Mouse (Mus musculus) forebrain, embryonic 15.5 days (tissue): ENCODE measurements around the gene Irf6. TPM values are rescaled to one million over a fixed set of nuclear protein-coding genes. Genes with fewer than 3 reads are reported as not detected.

Experiments
- ATAC-seq: fragments of 200-750 bp; cut with Nextera tagmentation; replicated peaks from 2 replicates; pipeline ENCODE4 v1.8.0; 2017; ENCODE audit warnings: mild to moderate bottlenecking, moderate TSS enrichment, moderate library complexity
- H3K27ac ChIP-seq: fragments of 300-500 bp; sonication (generic); replicated peaks from 2 replicates; pipeline ENCODE4 v1.5.1; 2015; ENCODE audit warnings: mild to moderate bottlenecking, inconsistent platforms
- H3K27me3 ChIP-seq: fragments of 300-500 bp; sonication (generic); 2 replicates; pipeline ENCODE4 v1.6.1; 2015; ENCODE audit warnings: inconsistent platforms
- H3K36me3 ChIP-seq: fragments of 300-500 bp; sonication (generic); 2 replicates; pipeline ENCODE4 v1.6.1; 2015; ENCODE audit warnings: mild to moderate bottlenecking, inconsistent platforms
- H3K4me1 ChIP-seq: fragments of 300-500 bp; sonication (generic); 2 replicates; pipeline ENCODE4 v1.6.1; 2015; ENCODE audit warnings: inconsistent platforms
- H3K4me2 ChIP-seq: fragments of 300-500 bp; sonication (generic); replicated peaks from 2 replicates; pipeline ENCODE4 v1.6.1; 2015; ENCODE audit warnings: mild to moderate bottlenecking, inconsistent platforms
- H3K4me3 ChIP-seq: fragments of 300-500 bp; sonication (generic); 2 replicates; pipeline ENCODE4 v1.5.1; 2015; ENCODE audit warnings: mild to moderate bottlenecking, inconsistent platforms
- H3K9ac ChIP-seq: fragments of 300-500 bp; sonication (generic); replicated peaks from 2 replicates; pipeline ENCODE4 v1.6.1; 2015; ENCODE audit warnings: mild to moderate bottlenecking, inconsistent platforms
- H3K9me3 ChIP-seq: fragments of 300-500 bp; sonication (generic); 2 replicates; pipeline ENCODE4 v1.6.1; 2016; ENCODE audit warnings: inconsistent platforms
- WGBS: fragments of 180-500 bp; shearing (Covaris S2); methylation state at CpG from one replicate; pipeline ENCODE4 v1.1.7; 2015; ENCODE audit warnings: mixed read lengths; 5-methylcytosine and 5-hydroxymethylcytosine counted together
- polyA plus RNA-seq: library from polyadenylated mRNA; unstranded; fragments of >200 nt; fragmentation: Nextera tagmentation; extraction: Ambion mirVana; gene quantifications from 2 replicates; pipeline ENCODE4 v1.2.1, GENCODE M21; 2015

Irf6 gene
- polyA plus RNA-seq, 1 experiment from 2014 or later: 0.52 TPM

- H3K27ac ChIP-seq: no peak overlapping the region
- no peaks in the 10 kb centered on the region for H3K36me3 ChIP-seq
- ATAC-seq: no peak
- no peak overlapping the region for H3K4me2 ChIP-seq
- no peak overlapping the region for H3K9ac ChIP-seq
- no peaks in the 10 kb centered on the region for H3K27me3 ChIP-seq
- H3K4me1 ChIP-seq: peaks cover 10% of the 10 kb centered on the region
- H3K9me3 ChIP-seq: no peaks in the 10 kb centered on the region
- WGBS: 80% methylated on average over 1 of the region's 1 CpGs
- H3K4me3 ChIP-seq: no peak overlapping the region
Measured at GRCm38 (mm10) chr1:193133726-193134125, 19.2 kb upstream of the Irf6 start.

GRCm38 (mm10) chr1:193138087-193138486, 14.8 kb upstream of the Irf6 start:
- Histone ChIP-seq H3K4me1 (no peaks in the 10 kb centered on the region), H3K27me3 (no peaks in the 10 kb centered on the region), H3K9ac (no peak overlapping the region), H3K27ac (no peak overlapping the region), H3K9me3 (no peaks in the 10 kb centered on the region), H3K36me3 (no peaks in the 10 kb centered on the region), H3K4me2 (no peak overlapping the region), H3K4me3 (no peak overlapping the region)
- WGBS: 48% methylated on average over 7 of the region's 7 CpGs
- no peak for ATAC-seq

GRCm38 (mm10) chr1:193138669-193139068, 14.2 kb upstream of the Irf6 start:
- Histone ChIP-seq H3K9ac (no peak overlapping the region), H3K27me3 (no peaks in the 10 kb centered on the region), H3K4me3 (no peak overlapping the region), H3K9me3 (no peaks in the 10 kb centered on the region), H3K4me1 (no peaks in the 10 kb centered on the region), H3K36me3 (no peaks in the 10 kb centered on the region), H3K4me2 (no peak overlapping the region), H3K27ac (no peak overlapping the region)
- no peak for ATAC-seq
- 57% methylated on average over 3 of the region's 3 CpGs for WGBS

- ATAC-seq: no peak
- Histone ChIP-seq H3K27ac (no peak overlapping the region), H3K4me1 (no peaks in the 10 kb centered on the region), H3K4me3 (no peak overlapping the region), H3K9me3 (no peaks in the 10 kb centered on the region), H3K4me2 (no peak overlapping the region), H3K9ac (no peak overlapping the region), H3K27me3 (no peaks in the 10 kb centered on the region), H3K36me3 (no peaks in the 10 kb centered on the region)
- WGBS: 88% methylated on average over 7 of the region's 7 CpGs
Measured at GRCm38 (mm10) chr1:193141118-193141517, 11.8 kb upstream of the Irf6 start.

- H3K9ac ChIP-seq: no peak overlapping the region
- 86% methylated on average over 8 of the region's 8 CpGs for WGBS
- ATAC-seq: no peak
- H3K4me2 ChIP-seq: no peak overlapping the region
- no peak overlapping the region for H3K27ac ChIP-seq
- no peaks in the 10 kb centered on the region for H3K4me1 ChIP-seq
- H3K9me3 ChIP-seq: no peaks in the 10 kb centered on the region
- H3K27me3 ChIP-seq: no peaks in the 10 kb centered on the region
- H3K36me3 ChIP-seq: no peaks in the 10 kb centered on the region
- H3K4me3 ChIP-seq: no peak overlapping the region
Measured at GRCm38 (mm10) chr1:193142517-193143062, 10.3 kb upstream of the Irf6 start.

GRCm38 (mm10) chr1:193144516-193144915, 8.4 kb upstream of the Irf6 start:
- Histone ChIP-seq H3K4me3 (no peak overlapping the region), H3K9me3 (no peaks in the 10 kb centered on the region), H3K9ac (no peak overlapping the region), H3K27ac (no peak overlapping the region), H3K4me1 (no peaks in the 10 kb centered on the region), H3K4me2 (no peak overlapping the region), H3K27me3 (no peaks in the 10 kb centered on the region), H3K36me3 (no peaks in the 10 kb centered on the region)
- 93% methylated on average over 6 of the region's 6 CpGs for WGBS
- no peak for ATAC-seq

GRCm38 (mm10) chr1:193145101-193145500, 7.8 kb upstream of the Irf6 start:
- H3K4me2 ChIP-seq: no peak overlapping the region
- H3K36me3 ChIP-seq: no peaks in the 10 kb centered on the region
- no peak overlapping the region for H3K4me3 ChIP-seq
- no peaks in the 10 kb centered on the region for H3K27me3 ChIP-seq
- H3K9ac ChIP-seq: no peak overlapping the region
- WGBS: 78% methylated on average over 4 of the region's 4 CpGs
- no peaks in the 10 kb centered on the region for H3K4me1 ChIP-seq
- ATAC-seq: no peak
- no peak overlapping the region for H3K27ac ChIP-seq
- no peaks in the 10 kb centered on the region for H3K9me3 ChIP-seq

GRCm38 (mm10) chr1:193146416-193146815, 6.5 kb upstream of the Irf6 start:
- Histone ChIP-seq H3K4me2 (no peak overlapping the region), H3K4me1 (peaks cover 5% of the 10 kb centered on the region; the same call in 1 of the 2 replicates), H3K9me3 (no peaks in the 10 kb centered on the region), H3K27ac (no peak overlapping the region), H3K4me3 (no peak overlapping the region), H3K27me3 (no peaks in the 10 kb centered on the region), H3K9ac (no peak overlapping the region), H3K36me3 (no peaks in the 10 kb centered on the region)
- ATAC-seq: no peak
- 75% methylated on average over 1 of the region's 1 CpGs for WGBS

GRCm38 (mm10) chr1:193149231-193149630, 3.7 kb upstream of the Irf6 start:
- Histone ChIP-seq H3K4me2 (no peak overlapping the region), H3K36me3 (no peaks in the 10 kb centered on the region), H3K9ac (no peak overlapping the region), H3K27ac (no peak overlapping the region), H3K9me3 (no peaks in the 10 kb centered on the region), H3K4me1 (peaks cover 13% of the 10 kb centered on the region; the same call in 1 of the 2 replicates), H3K4me3 (no peak overlapping the region), H3K27me3 (peaks cover 20% of the 10 kb centered on the region)
- WGBS: 72% methylated on average over 3 of the region's 3 CpGs
- no peak for ATAC-seq

GRCm38 (mm10) chr1:193151134-193151533, 1.8 kb upstream of the Irf6 start:
- no peak overlapping the region for H3K9ac ChIP-seq
- no peaks in the 10 kb centered on the region for H3K36me3 ChIP-seq
- ATAC-seq: no peak
- no peak overlapping the region for H3K27ac ChIP-seq
- no peak overlapping the region for H3K4me2 ChIP-seq
- peaks cover 27% of the 10 kb centered on the region for H3K27me3 ChIP-seq
- H3K9me3 ChIP-seq: no peaks in the 10 kb centered on the region
- H3K4me3 ChIP-seq: no peak overlapping the region
- 38% methylated on average over 7 of the region's 7 CpGs for WGBS
- H3K4me1 ChIP-seq: peaks cover 13% of the 10 kb centered on the region; the same call in 1 of the 2 replicates

GRCm38 (mm10) chr1:193153561-193153960, 650 bp downstream of the Irf6 start:
- H3K9me3 ChIP-seq: no peaks in the 10 kb centered on the region
- 25% methylated on average over 16 of the region's 16 CpGs for WGBS
- no peak overlapping the region for H3K9ac ChIP-seq
- H3K4me1 ChIP-seq: peaks cover 13% of the 10 kb centered on the region; the same call in 1 of the 2 replicates
- no peak overlapping the region for H3K27ac ChIP-seq
- H3K4me2 ChIP-seq: no peak overlapping the region
- H3K36me3 ChIP-seq: no peaks in the 10 kb centered on the region
- H3K4me3 ChIP-seq: no peak overlapping the region
- ATAC-seq: no peak
- peaks cover 27% of the 10 kb centered on the region for H3K27me3 ChIP-seq

GRCm38 (mm10) chr1:193156316-193157110, 3.6 kb downstream of the Irf6 start:
- Histone ChIP-seq H3K36me3 (no peaks in the 10 kb centered on the region), H3K4me3 (no peak overlapping the region), H3K4me1 (peaks cover 11% of the 10 kb centered on the region; the same call in 1 of the 2 replicates), H3K9me3 (no peaks in the 10 kb centered on the region), H3K27me3 (peaks cover 27% of the 10 kb centered on the region), H3K27ac (no peak overlapping the region), H3K9ac (no peak overlapping the region), H3K4me2 (no peak overlapping the region)
- WGBS: 78% methylated on average over 15 of the region's 15 CpGs
- no peak for ATAC-seq
